Mouse (Mus musculus) heart, postnatal 0 days (tissue): ENCODE results near the gene Tmem33. TPM values are rescaled to one million over a fixed set of nuclear protein-coding genes. Genes with fewer than 3 reads are reported as not detected.

ENCODE experiments used
- ATAC-seq: fragments of 200-750 bp; cut with Nextera tagmentation; 2 replicates; pipeline ENCODE4 v1.8.0; 2017; ENCODE audit warnings: low read depth, moderate number of reproducible peaks, moderate library complexity; ENCODE audit not compliant: insufficient read depth
- DNase-seq: peaks from one replicate; pipeline ENCODE4 v3.0.0-alpha.2; 2016; ENCODE audit warnings: low spot score
- H3K27ac ChIP-seq: fragments of 300-500 bp; sonication (generic); 2 replicates; pipeline ENCODE4 v1.5.1; 2014; ENCODE audit warnings: low read depth, mild to moderate bottlenecking
- H3K27me3 ChIP-seq: fragments of 300-500 bp; sonication (generic); 2 replicates; pipeline ENCODE4 v1.6.1; 2014; ENCODE audit warnings: low read length, mixed read lengths; ENCODE audit not compliant: control insufficient read depth, insufficient read depth
- H3K36me3 ChIP-seq: fragments of 300-500 bp; sonication (generic); replicated peaks from 2 replicates; pipeline ENCODE4 v1.6.1; 2014; ENCODE audit warnings: low read length, mixed read lengths; ENCODE audit not compliant: control insufficient read depth, insufficient read depth
- H3K4me1 ChIP-seq: fragments of 300-500 bp; sonication (generic); 2 replicates; pipeline ENCODE4 v1.6.1; 2014; ENCODE audit warnings: antibody characterized with exemption; ENCODE audit not compliant: control insufficient read depth, insufficient read depth
- H3K4me2 ChIP-seq: fragments of 300-500 bp; sonication (generic); 2 replicates; pipeline ENCODE4 v1.6.1; 2014; ENCODE audit warnings: low read depth, mild to moderate bottlenecking, low read length, moderate library complexity
- H3K4me3 ChIP-seq: fragments of 300-500 bp; sonication (generic); 2 replicates; pipeline ENCODE4 v1.5.1; 2014; ENCODE audit warnings: low read depth, low read length
- H3K9ac ChIP-seq: fragments of 300-500 bp; sonication (generic); replicated peaks from 2 replicates; pipeline ENCODE4 v1.6.1; 2014; ENCODE audit warnings: low read depth, low read length, mixed read lengths
- H3K9me3 ChIP-seq: fragments of 300-500 bp; sonication (generic); replicated peaks from 2 replicates; pipeline ENCODE4 v1.6.1; 2016; ENCODE audit warnings: low read length; ENCODE audit not compliant: control insufficient read depth
- CTCF ChIP-seq: IDR thresholded peaks from 2 replicates; pipeline ENCODE4 v1.5.1; 2016; ENCODE audit warnings: antibody characterized with exemption, control low read depth, low read depth
- EP300 ChIP-seq: IDR thresholded peaks from 2 replicates; pipeline ENCODE4 v1.6.1; 2016; ENCODE audit warnings: antibody characterized with exemption, low read depth
- WGBS: fragments of 180-500 bp; shearing (Covaris S2); extraction: QIAGEN DNeasy Blood & Tissue Kit; methylation state at CpG from one replicate; pipeline ENCODE4 v1.1.7; 2014; 5-methylcytosine and 5-hydroxymethylcytosine counted together
- polyA plus RNA-seq: library from polyadenylated mRNA; unstranded; fragments of >200 nt; fragmentation: Nextera tagmentation; extraction: Ambion mirVana; gene quantifications from 2 replicates; pipeline ENCODE4 v1.2.1, GENCODE M21; 2015
- total RNA-seq: library from RNA; depleted of rRNA; stranded (reverse); fragments of >200 nt; gene quantifications from 2 replicates; pipeline ENCODE4 v1.2.3, GENCODE M21; 2014; ENCODE audit warnings: low replicate concordance

Tmem33 gene
- total and polyA plus RNA-seq, 2 experiments from 2014 or later: 24.9 to 42.7 TPM

- 94% methylated on average over 8 of the region's 8 CpGs for WGBS
- H3K4me2 ChIP-seq: no peak overlapping the region
- H3K27me3 ChIP-seq: no peaks in the 10 kb centered on the region
- H3K9me3 ChIP-seq: no peaks in the 10 kb centered on the region
- TF ChIP-seq EP300 (no peak), CTCF (no peak)
- H3K36me3 ChIP-seq: no peaks in the 10 kb centered on the region
- H3K9ac ChIP-seq: no peak overlapping the region
- ATAC-seq (no peak), DNase-seq (no peak)
- H3K4me1 ChIP-seq: no peaks in the 10 kb centered on the region
- no peak overlapping the region for H3K27ac ChIP-seq
- no peak overlapping the region for H3K4me3 ChIP-seq
These were observed 40.7 kb downstream of the Tmem33 start for GRCm38 (mm10) chr5:67300926-67301597.

- no peaks in the 10 kb centered on the region for H3K9me3 ChIP-seq
- no peaks in the 10 kb centered on the region for H3K36me3 ChIP-seq
- no peaks in the 10 kb centered on the region for H3K27me3 ChIP-seq
- H3K4me2 ChIP-seq: no peak overlapping the region
- H3K4me3 ChIP-seq: no peak overlapping the region
- H3K9ac ChIP-seq: no peak overlapping the region
- DNase-seq: peak; percentile 45
- no peak for TF ChIP-seq CTCF
- TF ChIP-seq EP300: no peak
- no peak overlapping the region for H3K27ac ChIP-seq
- H3K4me1 ChIP-seq: no peaks in the 10 kb centered on the region
- no peak for ATAC-seq
- WGBS: 59% methylated on average over 7 of the region's 8 CpGs
These were observed 41.5 kb downstream of the Tmem33 start for GRCm38 (mm10) chr5:67301722-67302331.

- TF ChIP-seq EP300: no peak
- no peak for TF ChIP-seq CTCF
- peaks cover 7% of the 10 kb centered on the region; the same call in 1 of the 2 replicates for H3K4me1 ChIP-seq
- H3K4me2 ChIP-seq: no peak overlapping the region
- WGBS: 72% methylated on average over 1 of the region's 1 CpGs
- no peak overlapping the region for H3K9ac ChIP-seq
- no peak overlapping the region for H3K27ac ChIP-seq
- no peaks in the 10 kb centered on the region for H3K9me3 ChIP-seq
- H3K4me3 ChIP-seq: no peak overlapping the region
- DNase-seq (no peak), ATAC-seq (no peak)
- H3K27me3 ChIP-seq: no peaks in the 10 kb centered on the region
- no peaks in the 10 kb centered on the region for H3K36me3 ChIP-seq
These were observed 43.5 kb downstream of the Tmem33 start for GRCm38 (mm10) chr5:67303816-67304215.

GRCm38 (mm10) chr5:67306698-67307521, 46.5 kb downstream of the Tmem33 start, which contains the start of gene Slc30a9:
Gene Slc30a9 (plus strand): TSS chr5:67306955.
- under 1% methylated on average over 75 of the region's 83 CpGs for WGBS
- peak within 1 kb of the TSS; percentile 81 for H3K4me2 ChIP-seq
- peak within 1 kb of the TSS; percentile 89 for H3K9ac ChIP-seq
- H3K36me3 ChIP-seq: no peaks in the 10 kb centered on the region
- TF ChIP-seq EP300 (peak; percentile 74), CTCF (no peak; the same call in 1 of the 2 replicates)
- DNase-seq (peak; percentile 82), ATAC-seq (peak; percentile 98)
- peaks cover 7% of the 10 kb centered on the region; the same call in 1 of the 2 replicates for H3K4me1 ChIP-seq
- peak within 1 kb of the TSS; percentile 83 for H3K27ac ChIP-seq
- H3K4me3 ChIP-seq: peak within 1 kb of the TSS; percentile 94
- H3K27me3 ChIP-seq: no peaks in the 10 kb centered on the region
- H3K9me3 ChIP-seq: no peaks in the 10 kb centered on the region

GRCm38 (mm10) chr5:67307659-67308222, 47.4 kb downstream of the Tmem33 start:
- H3K27me3 ChIP-seq: no peaks in the 10 kb centered on the region
- peak overlapping the region; percentile 89 for H3K9ac ChIP-seq
- H3K4me2 ChIP-seq: peak overlapping the region; percentile 81
- DNase-seq (no peak), ATAC-seq (no peak)
- 18% methylated on average over 13 of the region's 13 CpGs for WGBS
- H3K27ac ChIP-seq: 0 out of 2 replicates have a peak overlapping the region, but pooled peaks have one; percentile 83
- TF ChIP-seq EP300: no peak
- no peak for TF ChIP-seq CTCF
- no peaks in the 10 kb centered on the region for H3K9me3 ChIP-seq
- H3K4me1 ChIP-seq: peaks cover 7% of the 10 kb centered on the region; the same call in 1 of the 2 replicates
- peak overlapping the region; percentile 94 for H3K4me3 ChIP-seq
- no peaks in the 10 kb centered on the region for H3K36me3 ChIP-seq
